Comparison of ENCODE assay signal across 25 mouse cellular contexts in the genomic region with DNA sequence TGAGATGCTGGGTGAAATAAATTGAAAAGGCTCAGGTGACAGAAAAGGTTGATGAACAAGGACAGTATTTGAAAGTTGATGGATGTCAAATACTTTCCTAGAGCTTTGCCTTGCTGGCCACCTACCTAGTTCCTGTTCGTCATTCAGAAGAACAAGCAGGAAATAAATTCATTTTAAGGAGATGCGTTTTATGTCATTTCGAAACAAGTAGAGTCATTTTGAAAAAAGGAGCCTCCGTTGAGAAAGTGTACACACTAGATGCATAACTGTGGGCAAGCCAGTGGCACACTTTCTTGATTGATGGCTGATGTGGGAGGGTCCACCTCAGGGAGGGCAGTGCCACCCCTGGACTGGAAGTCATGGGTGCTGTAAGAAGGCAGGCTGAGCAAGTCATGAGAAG.
"Had no signal": no experiment of that assay in that cellular context is flagged by ENCODE, and none has a peak within 500 bp of the region (broad histone marks: within the 10 kb centered on the region; RNA-seq: fewer than 3 reads in every experiment).

No protein-coding gene starts in this region.

- H3K27me3 ChIP-seq: limb, embryonic 13.5 days; liver, embryonic 12.5 days; liver, embryonic 15.5 days; lung, embryonic 15.5 days; midbrain, embryonic 12.5 days; midbrain, embryonic 15.5 days; neural tube, embryonic 12.5 days; neural tube, embryonic 15.5 days; stomach, embryonic 15.5 days had no signal

- DNase-seq: kidney, adult 18-20 months; kidney, adult 9 months; kidney, postnatal 14 days; layer of hippocampus, adult 9-11 months; liver; lung, adult 18-20 months; lung, postnatal 14 days; right cerebral cortex, adult 18-20 months; right cerebral cortex, postnatal 14 days; right cerebral cortex, postnatal 4 days; thymus, adult 2 months; thymus, postnatal 14 days; thymus, postnatal 4 days had no signal

- H3K4me1 ChIP-seq: limb, embryonic 10.5 days; limb, embryonic 13.5 days; midbrain, embryonic 12.5 days; midbrain, embryonic 15.5 days; neural tube, embryonic 15.5 days had no signal

- H3K9me3 ChIP-seq: limb, embryonic 10.5 days; liver, embryonic 12.5 days; liver, embryonic 15.5 days; lung, embryonic 15.5 days; midbrain, embryonic 12.5 days; midbrain, embryonic 15.5 days; neural tube, embryonic 12.5 days; neural tube, embryonic 15.5 days; stomach, embryonic 15.5 days had no signal

- H3K4me3 ChIP-seq: layer of hippocampus, adult 2 months; limb, embryonic 10.5 days; limb, embryonic 13.5 days; liver, embryonic 12.5 days; liver, embryonic 15.5 days; lung, embryonic 15.5 days; midbrain, embryonic 12.5 days; midbrain, embryonic 15.5 days; neural tube, embryonic 12.5 days; neural tube, embryonic 15.5 days; stomach, embryonic 15.5 days had no signal

- H3K27ac ChIP-seq: layer of hippocampus, adult 2 months; limb, embryonic 10.5 days; limb, embryonic 13.5 days; liver, embryonic 12.5 days; liver, embryonic 15.5 days; lung, embryonic 15.5 days; macrophage; midbrain, embryonic 12.5 days; midbrain, embryonic 15.5 days; neural tube, embryonic 12.5 days; neural tube, embryonic 15.5 days; stomach, embryonic 15.5 days had no signal

- H3K9ac ChIP-seq: limb, embryonic 13.5 days; liver, embryonic 12.5 days; liver, embryonic 15.5 days; lung, embryonic 15.5 days; midbrain, embryonic 12.5 days; midbrain, embryonic 15.5 days; neural tube, embryonic 12.5 days; neural tube, embryonic 15.5 days; stomach, embryonic 15.5 days had no signal

- ATAC-seq: liver, embryonic 12.5 days; midbrain, embryonic 15.5 days had no signal

- H3K36me3 ChIP-seq: limb, embryonic 10.5 days; limb, embryonic 13.5 days; liver, embryonic 12.5 days; lung, embryonic 15.5 days; midbrain, embryonic 12.5 days; midbrain, embryonic 15.5 days; neural tube, embryonic 12.5 days; neural tube, embryonic 15.5 days; stomach, embryonic 15.5 days had no signal

- H3K4me2 ChIP-seq: limb, embryonic 13.5 days; liver, embryonic 12.5 days; liver, embryonic 15.5 days; lung, embryonic 15.5 days; midbrain, embryonic 12.5 days; midbrain, embryonic 15.5 days; neural tube, embryonic 12.5 days; neural tube, embryonic 15.5 days; stomach, embryonic 15.5 days had no signal
